Mouse (Mus musculus) liver, embryonic 16.5 days (tissue): ENCODE data around the gene Atxn7l2. TPM values are rescaled to one million over a fixed set of nuclear protein-coding genes. Genes with fewer than 3 reads are reported as not detected.

Source experiments
- ATAC-seq: fragments of 200-750 bp; cut with Nextera tagmentation; 2 replicates; pipeline ENCODE4 v1.8.0; 2017; ENCODE audit warnings: low read depth, mild to moderate bottlenecking, moderate number of reproducible peaks, moderate library complexity
- H3K27ac ChIP-seq: fragments of 300-500 bp; sonication (generic); 2 replicates; pipeline ENCODE4 v1.5.1; 2014; ENCODE audit warnings: mild to moderate bottlenecking, low read length
- H3K27me3 ChIP-seq: fragments of 300-500 bp; sonication (generic); 2 replicates; pipeline ENCODE4 v1.6.1; 2014; ENCODE audit warnings: low read depth, low read length, mixed read lengths; ENCODE audit not compliant: control insufficient read depth, insufficient read depth
- H3K36me3 ChIP-seq: fragments of 300-500 bp; sonication (generic); 2 replicates; pipeline ENCODE4 v1.6.1; 2014; ENCODE audit warnings: mild to moderate bottlenecking; ENCODE audit not compliant: control insufficient read depth, insufficient read depth
- H3K4me1 ChIP-seq: fragments of 300-500 bp; sonication (generic); 2 replicates; pipeline ENCODE4 v1.6.1; 2014; ENCODE audit warnings: low read depth, low read length, mixed read lengths; ENCODE audit not compliant: control insufficient read depth
- H3K4me2 ChIP-seq: fragments of 300-500 bp; sonication (generic); 2 replicates; pipeline ENCODE4 v1.6.1; 2014; ENCODE audit warnings: low read depth, low read length, mixed read lengths
- H3K4me3 ChIP-seq: fragments of 300-500 bp; sonication (generic); 2 replicates; pipeline ENCODE4 v1.5.1; 2014; ENCODE audit warnings: low read depth, mild to moderate bottlenecking, low read length
- H3K9ac ChIP-seq: fragments of 300-500 bp; sonication (generic); 2 replicates; pipeline ENCODE4 v1.6.1; 2014; ENCODE audit warnings: low read depth, low read length
- H3K9me3 ChIP-seq: fragments of 300-500 bp; sonication (generic); replicated peaks from 2 replicates; pipeline ENCODE4 v1.6.1; 2016; ENCODE audit warnings: low read length; ENCODE audit not compliant: control insufficient read depth
- WGBS: fragments of 180-500 bp; shearing (Covaris S2); extraction: QIAGEN DNeasy Blood & Tissue Kit; methylation state at CpG from one replicate; pipeline ENCODE4 v1.1.7; 2014; ENCODE audit not compliant: insufficient replicate concordance; 5-methylcytosine and 5-hydroxymethylcytosine counted together
- polyA plus RNA-seq: library from polyadenylated mRNA; unstranded; fragments of >200 nt; fragmentation: Nextera tagmentation; extraction: Ambion mirVana; gene quantifications from 2 replicates; pipeline ENCODE4 v1.2.1, GENCODE M21; 2015

Gene Atxn7l2
- polyA plus RNA-seq, 1 experiment from 2014 or later = 2.1 TPM

DNA sequence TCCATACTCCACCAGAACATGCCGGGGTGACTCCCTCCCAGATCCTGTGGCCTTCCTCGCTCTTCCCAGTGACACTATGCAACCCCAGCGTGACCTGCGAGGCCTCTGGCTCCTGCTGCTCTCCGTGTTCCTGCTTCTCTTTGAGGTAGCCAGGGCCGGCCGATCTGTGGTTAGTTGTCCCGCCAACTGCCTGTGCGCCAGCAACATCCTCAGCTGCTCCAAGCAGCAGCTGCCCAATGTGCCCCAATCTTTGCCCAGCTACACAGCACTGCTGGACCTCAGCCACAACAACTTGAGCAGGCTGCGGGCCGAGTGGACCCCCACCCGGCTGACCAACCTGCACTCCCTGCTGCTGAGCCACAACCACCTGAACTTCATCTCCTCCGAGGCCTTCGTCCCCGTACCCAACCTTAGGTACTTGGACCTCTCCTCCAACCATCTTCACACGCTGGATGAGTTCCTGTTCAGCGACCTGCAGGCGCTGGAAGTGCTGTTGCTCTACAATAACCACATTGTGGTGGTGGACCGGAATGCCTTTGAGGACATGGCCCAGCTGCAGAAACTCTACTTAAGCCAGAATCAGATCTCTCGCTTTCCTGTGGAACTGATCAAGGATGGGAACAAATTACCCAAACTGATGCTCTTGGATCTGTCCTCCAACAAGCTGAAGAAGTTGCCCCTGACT, 23.5 kb downstream of the Atxn7l2 start:
- Histone ChIP-seq H3K27ac (no peak overlapping the region), H3K36me3 (no peaks in the 10 kb centered on the region), H3K27me3 (peaks cover 38% of the 10 kb centered on the region), H3K4me2 (no peak overlapping the region), H3K4me1 (peaks cover 13% of the 10 kb centered on the region), H3K9ac (no peak overlapping the region), H3K4me3 (no peak overlapping the region), H3K9me3 (no peaks in the 10 kb centered on the region)
- ATAC-seq = no peak
- 51% methylated on average over 20 of the region's 20 CpGs for WGBS

DNA sequence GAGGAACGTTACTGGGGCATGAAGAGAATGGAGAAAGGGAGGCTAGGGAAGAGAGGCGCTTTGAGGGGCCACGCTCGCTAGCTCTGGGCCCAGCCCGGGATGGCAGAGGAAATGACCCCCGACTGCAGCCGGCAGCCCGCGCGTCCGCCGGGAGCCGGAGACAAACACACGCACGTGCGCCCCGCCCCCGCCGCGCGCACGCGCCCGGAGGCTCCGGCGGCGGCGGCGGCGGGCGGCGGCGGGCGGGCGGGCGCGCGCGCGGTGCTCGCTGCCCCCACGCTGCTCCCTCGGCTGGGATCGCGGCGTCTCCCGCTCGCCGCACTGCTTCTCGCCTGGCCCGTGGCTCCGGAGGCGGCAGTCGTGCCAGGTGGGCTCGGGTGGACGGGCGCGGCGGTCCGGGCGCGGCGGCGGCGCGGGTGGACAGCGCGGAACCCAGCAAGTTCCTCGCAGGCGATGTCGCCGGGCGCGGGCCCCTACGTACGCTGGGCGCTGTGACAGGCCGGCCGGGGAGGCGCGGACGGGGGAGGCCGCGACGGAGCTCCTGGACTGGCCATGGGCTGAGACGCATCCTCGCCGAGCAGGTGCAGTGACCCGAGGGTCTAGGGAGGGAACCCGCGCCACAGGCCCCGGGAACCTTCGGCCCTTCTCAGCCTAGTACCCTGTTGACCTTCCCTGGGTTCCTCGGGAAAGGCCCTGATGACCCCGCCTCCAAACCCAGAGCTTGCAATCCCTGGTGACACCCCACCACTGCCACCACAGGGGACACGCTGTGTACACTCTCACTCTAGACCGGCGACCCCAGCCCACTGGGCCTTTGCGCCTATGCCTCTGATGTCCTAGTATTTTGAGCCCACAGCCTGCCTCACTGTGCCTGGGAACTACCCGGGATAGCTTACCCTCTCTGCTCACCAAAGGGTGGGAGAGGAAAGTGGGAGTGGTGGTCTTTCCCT, 24.4 kb downstream of the Atxn7l2 start, which contains the start of gene Amigo1:
Amigo1 (plus strand) TSS at position 238 of the 950 bp plus-strand sequence.
- 2% methylated on average over 53 of the region's 100 CpGs for WGBS
- ATAC-seq = peak; percentile 64
- Histone ChIP-seq H3K27me3 (peaks cover 38% of the 10 kb centered on the region), H3K27ac (no peak within 1 kb of the TSS), H3K9me3 (no peaks in the 10 kb centered on the region), H3K4me2 (peak within 1 kb of the TSS; percentile 94), H3K4me1 (peaks cover 13% of the 10 kb centered on the region), H3K36me3 (no peaks in the 10 kb centered on the region), H3K9ac (peak within 1 kb of the TSS; percentile 64), H3K4me3 (peak within 1 kb of the TSS; percentile 69)

GRCm38 (mm10) chr3:108185460-108186097, 25.2 kb downstream of the Atxn7l2 start:
- Histone ChIP-seq H3K9ac (no peak overlapping the region; the same call in 1 of the 2 replicates), H3K27me3 (peaks cover 38% of the 10 kb centered on the region), H3K4me3 (peak overlapping the region; percentile 69), H3K36me3 (no peaks in the 10 kb centered on the region), H3K9me3 (no peaks in the 10 kb centered on the region), H3K4me2 (peak overlapping the region; percentile 94), H3K4me1 (peaks cover 13% of the 10 kb centered on the region), H3K27ac (no peak overlapping the region)
- no peak for ATAC-seq
- whole genome bisulfite sequencing = 3% methylated on average over 16 of the region's 16 CpGs

DNA sequence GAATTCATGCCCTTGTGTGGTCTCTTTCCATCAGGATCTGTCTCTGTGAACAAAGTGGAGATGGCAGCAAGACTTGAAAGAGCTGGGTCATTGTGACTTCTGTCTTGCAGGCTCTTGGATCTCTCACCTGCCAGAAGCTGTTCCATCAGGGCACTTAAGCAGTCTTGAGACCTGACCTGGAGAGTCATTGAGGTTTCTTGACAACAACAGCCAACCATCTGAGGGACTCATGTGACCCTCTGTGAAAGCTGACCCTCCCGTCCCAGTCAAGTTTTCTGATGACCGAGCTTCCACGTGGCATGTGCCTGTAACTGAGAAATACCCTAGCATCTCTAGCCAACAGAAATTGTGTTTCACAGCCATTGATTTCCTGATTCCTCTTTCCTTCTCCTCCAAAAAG, 26.0 kb downstream of the Atxn7l2 start:
- Histone ChIP-seq H3K4me2 (no peak overlapping the region), H3K4me3 (no peak overlapping the region), H3K36me3 (no peaks in the 10 kb centered on the region), H3K4me1 (peaks cover 13% of the 10 kb centered on the region), H3K27me3 (peaks cover 38% of the 10 kb centered on the region), H3K9me3 (no peaks in the 10 kb centered on the region), H3K9ac (no peak overlapping the region), H3K27ac (no peak overlapping the region)
- ATAC-seq = no peak
- 52% methylated on average over 3 of the region's 3 CpGs for WGBS

- WGBS = 21% methylated on average over 2 of the region's 2 CpGs
- H3K27me3 ChIP-seq = peaks cover 11% of the 10 kb centered on the region
- H3K36me3 ChIP-seq = no peaks in the 10 kb centered on the region
These were observed 30.2 kb downstream of the Atxn7l2 start for GRCm38 (mm10) chr3:108180514-108180913.

DNA sequence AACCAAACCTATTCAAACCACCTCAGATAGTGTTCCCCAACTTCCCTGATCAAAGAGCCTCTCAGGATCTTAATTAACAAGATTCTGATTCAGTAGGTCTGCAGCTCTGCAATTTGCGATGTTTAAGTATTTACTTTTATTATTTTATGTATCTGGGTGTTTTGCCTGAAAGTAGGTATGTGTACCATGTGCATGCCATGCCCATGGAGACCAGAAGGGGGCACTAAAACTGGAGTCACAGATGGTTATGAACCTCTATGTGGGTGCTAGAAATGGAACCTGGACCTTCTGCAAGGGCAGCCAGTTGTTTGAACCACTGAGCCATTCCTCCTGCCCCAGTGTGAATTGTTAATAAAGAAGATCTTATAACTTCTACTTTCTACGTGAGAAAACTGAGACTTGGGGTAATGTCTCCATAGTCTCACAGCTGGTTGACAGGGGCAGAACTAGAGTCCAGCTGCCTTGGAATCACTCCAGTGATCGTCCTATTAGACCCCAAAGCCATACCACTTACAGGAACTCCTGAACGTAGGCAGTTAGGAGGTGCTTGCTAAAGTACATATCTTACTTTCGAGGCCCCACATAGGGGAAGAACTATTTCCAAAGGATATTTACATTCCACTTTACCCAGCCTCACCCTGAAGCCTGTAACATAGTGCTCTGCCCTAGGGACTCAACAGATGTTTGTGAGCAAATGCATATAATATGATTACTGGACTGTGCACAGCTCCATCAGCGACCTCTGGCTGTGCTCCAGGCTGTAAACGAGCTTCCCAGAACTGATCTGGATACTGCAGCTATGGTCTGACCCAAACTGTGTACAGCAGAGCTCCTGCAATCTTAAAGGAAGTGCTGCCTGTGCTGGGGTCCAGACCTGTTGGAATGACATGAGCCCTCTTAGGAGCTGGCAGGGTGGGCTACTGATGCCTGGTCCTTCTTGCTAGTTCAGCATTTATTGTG, 31.7 kb downstream of the Atxn7l2 start:
- ATAC-seq = no peak

More at GRCm38 (mm10) chr3:108180514-108180913, 30.2 kb downstream of the Atxn7l2 start:
- no peak for ATAC-seq
- H3K4me1 ChIP-seq = peaks cover 2% of the 10 kb centered on the region
- no peak overlapping the region for H3K4me2 ChIP-seq
- no peak overlapping the region for H3K9ac ChIP-seq
- H3K4me3 ChIP-seq = no peak overlapping the region
- no peak overlapping the region for H3K27ac ChIP-seq
- H3K9me3 ChIP-seq = no peaks in the 10 kb centered on the region

GRCm38 (mm10) chr3:108174672-108175531, 35.8 kb downstream of the Atxn7l2 start:
- ATAC-seq = no peak
- Histone ChIP-seq H3K36me3 (no peaks in the 10 kb centered on the region), H3K4me1 (no peaks in the 10 kb centered on the region), H3K27ac (no peak overlapping the region), H3K4me3 (no peak overlapping the region), H3K4me2 (no peak overlapping the region), H3K9me3 (no peaks in the 10 kb centered on the region), H3K27me3 (no peaks in the 10 kb centered on the region; the same call in 1 of the 2 replicates), H3K9ac (no peak overlapping the region)
- WGBS = 38% methylated on average over 13 of the region's 14 CpGs

More for the DNA sequence above, 31.7 kb downstream of the Atxn7l2 start:
- Histone ChIP-seq H3K27me3 (no peaks in the 10 kb centered on the region; the same call in 1 of the 2 replicates), H3K9ac (no peak overlapping the region), H3K9me3 (no peaks in the 10 kb centered on the region), H3K27ac (no peak overlapping the region), H3K4me3 (no peak overlapping the region), H3K36me3 (no peaks in the 10 kb centered on the region), H3K4me1 (no peaks in the 10 kb centered on the region), H3K4me2 (no peak overlapping the region)
- WGBS = 69% methylated on average over 7 of the region's 7 CpGs
